Mouse (Mus musculus): ENCODE results near the gene Tmem56. TPM values are rescaled to one million over a fixed set of nuclear protein-coding genes. Genes with fewer than 3 reads are reported as not detected.

Tmem56 gene
- total RNA-seq, 1 experiment: 0.67 TPM

- H3K4me1 ChIP-seq (ENCODE audit: control insufficient read depth in 2 of 2, insufficient read depth in 2 of 2, low read length in 2 of 2, poor library complexity in 1 of 2): peaks cover 0 to 3% of the 10 kb centered on the region in 2 experiments; a peak in 1 of 4 replicates
- H3K27ac ChIP-seq (ENCODE audit: insufficient read depth, low read depth, low read length, poor library complexity, severe bottlenecking): no peak overlapping the region
- in situ Hi-C loops (cut with MboI; ENCODE audit: low sequenced_read_pairs in 2 of 2, unreplicated experiment in 2 of 2): no loop called here
- no peak overlapping the region for H3K4me3 ChIP-seq (ENCODE audit: insufficient read depth in 1 of 2, low read depth in 1 of 2, low read length in 2 of 2, poor library complexity in 1 of 2, severe bottlenecking in 1 of 2)
- no peaks in the 10 kb centered on the region for H3K36me3 ChIP-seq (ENCODE audit: control insufficient read depth, insufficient read depth, low read length, poor library complexity, severe bottlenecking)
- no peak for TF ChIP-seq MAFK (IDR thresholded peaks at IDR 0.05; ENCODE audit: insufficient read depth, low read depth, low read length)
- no peak for TF ChIP-seq ZNF384 (IDR thresholded peaks at IDR 0.05; ENCODE audit: low read depth, low read length)
- TF ChIP-seq HCFC1 (IDR thresholded peaks at IDR 0.05; ENCODE audit: borderline replicate concordance, insufficient read depth, low read length): no peak
- TF ChIP-seq CHD2 (IDR thresholded peaks at IDR 0.05; ENCODE audit: low read depth, low read length): no peak
- TF ChIP-seq ZC3H11A (IDR thresholded peaks at IDR 0.05; ENCODE audit: borderline replicate concordance, low read depth, low read length): no peak
- no peak for DNase-seq (ENCODE audit: low read depth, low spot score)
- no peak overlapping the region for H3K9ac ChIP-seq (ENCODE audit: insufficient read depth, low read depth, low read length, poor library complexity, severe bottlenecking)
- no peaks in the 10 kb centered on the region for H3K9me3 ChIP-seq (ENCODE audit: control insufficient read depth, insufficient read depth, low read depth, low read length)
Measured at GRCm38 (mm10) chr3:121201012-121201747, 81.7 kb downstream of the Tmem56 start.

GRCm38 (mm10) chr3:121189199-121189598 is 93.7 kb downstream of the Tmem56 start:
- TF ChIP-seq ZNF384 (IDR thresholded peaks at IDR 0.05; ENCODE audit: low read depth, low read length) (no peak), HCFC1 (IDR thresholded peaks at IDR 0.05; ENCODE audit: borderline replicate concordance, insufficient read depth, low read length) (no peak), ZC3H11A (IDR thresholded peaks at IDR 0.05; ENCODE audit: borderline replicate concordance, low read depth, low read length) (no peak), CHD2 (IDR thresholded peaks at IDR 0.05; ENCODE audit: low read depth, low read length) (no peak), MAFK (IDR thresholded peaks at IDR 0.05; ENCODE audit: insufficient read depth, low read depth, low read length) (no peak)
- H3K4me1 ChIP-seq (ENCODE audit: control insufficient read depth in 2 of 2, insufficient read depth in 2 of 2, low read length in 2 of 2, poor library complexity in 1 of 2): no peaks in the 10 kb centered on the region
- H3K36me3 ChIP-seq (ENCODE audit: control insufficient read depth, insufficient read depth, low read length, poor library complexity, severe bottlenecking): no peaks in the 10 kb centered on the region
- no peak overlapping the region for H3K27ac ChIP-seq (ENCODE audit: insufficient read depth, low read depth, low read length, poor library complexity, severe bottlenecking)
- DNase-seq (ENCODE audit: low read depth, low spot score): no peak
- in situ Hi-C loops (cut with MboI; ENCODE audit: low sequenced_read_pairs in 2 of 2, unreplicated experiment in 2 of 2): no loop called here
- no peaks in the 10 kb centered on the region for H3K9me3 ChIP-seq (ENCODE audit: control insufficient read depth, insufficient read depth, low read depth, low read length)
- no peak overlapping the region for H3K4me3 ChIP-seq (ENCODE audit: insufficient read depth in 1 of 2, low read depth in 1 of 2, low read length in 2 of 2, poor library complexity in 1 of 2, severe bottlenecking in 1 of 2)
- H3K9ac ChIP-seq (ENCODE audit: insufficient read depth, low read depth, low read length, poor library complexity, severe bottlenecking): no peak overlapping the region

- TF ChIP-seq CHD2 (IDR thresholded peaks at IDR 0.05; ENCODE audit: low read depth, low read length) (no peak), ZC3H11A (IDR thresholded peaks at IDR 0.05; ENCODE audit: borderline replicate concordance, low read depth, low read length) (no peak), MAFK (IDR thresholded peaks at IDR 0.05; ENCODE audit: insufficient read depth, low read depth, low read length) (no peak), HCFC1 (IDR thresholded peaks at IDR 0.05; ENCODE audit: borderline replicate concordance, insufficient read depth, low read length) (no peak), ZNF384 (IDR thresholded peaks at IDR 0.05; ENCODE audit: low read depth, low read length) (no peak)
- H3K27ac ChIP-seq (ENCODE audit: insufficient read depth, low read depth, low read length, poor library complexity, severe bottlenecking): no peak overlapping the region
- no peak overlapping the region for H3K4me3 ChIP-seq (ENCODE audit: insufficient read depth in 1 of 2, low read depth in 1 of 2, low read length in 2 of 2, poor library complexity in 1 of 2, severe bottlenecking in 1 of 2)
- H3K9me3 ChIP-seq (ENCODE audit: control insufficient read depth, insufficient read depth, low read depth, low read length): no peaks in the 10 kb centered on the region
- in situ Hi-C loops (cut with MboI; ENCODE audit: low sequenced_read_pairs in 2 of 2, unreplicated experiment in 2 of 2): no loop called here
- no peaks in the 10 kb centered on the region for H3K36me3 ChIP-seq (ENCODE audit: control insufficient read depth, insufficient read depth, low read length, poor library complexity, severe bottlenecking)
- no peaks in the 10 kb centered on the region for H3K4me1 ChIP-seq (ENCODE audit: control insufficient read depth in 2 of 2, insufficient read depth in 2 of 2, low read length in 2 of 2, poor library complexity in 1 of 2)
- no peak for DNase-seq (ENCODE audit: low read depth, low spot score)
- H3K9ac ChIP-seq (ENCODE audit: insufficient read depth, low read depth, low read length, poor library complexity, severe bottlenecking): no peak overlapping the region
Measured at GRCm38 (mm10) chr3:121187510-121187909, 95.4 kb downstream of the Tmem56 start.

GRCm38 (mm10) chr3:121186925-121187324 is 96.0 kb downstream of the Tmem56 start:
- Histone ChIP-seq H3K27ac (ENCODE audit: insufficient read depth, low read depth, low read length, poor library complexity, severe bottlenecking) (no peak overlapping the region), H3K4me1 (ENCODE audit: control insufficient read depth in 2 of 2, insufficient read depth in 2 of 2, low read length in 2 of 2, poor library complexity in 1 of 2) (no peaks in the 10 kb centered on the region), H3K4me3 (ENCODE audit: insufficient read depth in 1 of 2, low read depth in 1 of 2, low read length in 2 of 2, poor library complexity in 1 of 2, severe bottlenecking in 1 of 2) (no peak overlapping the region), H3K9me3 (ENCODE audit: control insufficient read depth, insufficient read depth, low read depth, low read length) (no peaks in the 10 kb centered on the region), H3K36me3 (ENCODE audit: control insufficient read depth, insufficient read depth, low read length, poor library complexity, severe bottlenecking) (no peaks in the 10 kb centered on the region), H3K9ac (ENCODE audit: insufficient read depth, low read depth, low read length, poor library complexity, severe bottlenecking) (no peak overlapping the region)
- in situ Hi-C loops (cut with MboI; ENCODE audit: low sequenced_read_pairs in 2 of 2, unreplicated experiment in 2 of 2): no loop called here
- TF ChIP-seq ZNF384 (IDR thresholded peaks at IDR 0.05; ENCODE audit: low read depth, low read length): no peak
- TF ChIP-seq MAFK (IDR thresholded peaks at IDR 0.05; ENCODE audit: insufficient read depth, low read depth, low read length): no peak
- TF ChIP-seq ZC3H11A (IDR thresholded peaks at IDR 0.05; ENCODE audit: borderline replicate concordance, low read depth, low read length): no peak
- no peak for TF ChIP-seq CHD2 (IDR thresholded peaks at IDR 0.05; ENCODE audit: low read depth, low read length)
- no peak for TF ChIP-seq HCFC1 (IDR thresholded peaks at IDR 0.05; ENCODE audit: borderline replicate concordance, insufficient read depth, low read length)
- DNase-seq (ENCODE audit: low read depth, low spot score): no peak

Data from ES-E14 (cell line).